Mouse (Mus musculus) c-Kit-positive CD71-negative TER-119-negative erythroid progenitor cells, embryonic 14.5 days (primary cell): ENCODE results near the gene Tln2.

Source experiments
- DNase-seq: peaks from one replicate; pipeline ENCODE4 v3.0.0-alpha.2; 2013; ENCODE audit warnings: low read depth

The Tln2 gene

DNA sequence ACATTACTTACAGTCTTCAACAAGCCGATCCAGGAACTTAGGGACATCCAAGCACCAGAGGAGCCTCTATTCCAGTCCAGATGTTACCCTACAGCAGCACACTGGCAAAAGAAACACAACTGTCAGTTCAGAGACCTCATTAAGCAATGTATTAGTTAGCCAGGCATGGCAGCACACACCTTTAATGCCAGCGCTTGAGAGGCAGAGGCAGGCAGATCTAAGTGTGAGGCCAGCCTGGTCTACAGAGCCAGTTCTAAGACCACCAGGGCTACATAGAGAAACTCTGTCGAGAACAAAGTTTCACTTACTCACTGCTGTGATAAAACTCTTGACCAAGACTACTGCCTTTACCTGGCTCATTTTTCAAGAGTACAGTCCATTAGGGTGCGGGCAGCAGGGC lies at the start of gene Tln2:
Tln2 (minus strand) TSS at position 101 of the 400 bp plus-strand sequence.
- no peak for DNase-seq

DNA sequence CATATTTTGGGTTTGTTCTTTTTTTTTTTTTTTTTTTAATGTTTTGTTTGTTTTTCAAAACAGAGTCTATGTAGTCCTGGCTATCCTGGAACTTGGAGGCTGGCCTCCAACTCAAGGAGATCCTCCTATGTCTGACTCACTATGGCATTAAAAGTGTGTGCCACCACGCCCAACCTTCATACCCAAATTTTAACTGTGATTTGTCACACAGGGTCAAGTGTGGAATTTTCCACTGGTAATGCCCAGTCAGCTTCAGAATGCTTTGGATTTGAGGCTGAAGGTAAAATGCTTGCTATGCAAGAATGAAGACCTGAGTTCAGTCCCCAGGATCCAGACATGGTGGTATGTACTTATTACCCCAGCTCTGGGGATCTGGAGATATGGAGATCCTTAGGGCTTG lies 49.7 kb upstream of the Tln2 start:
- DNase-seq, result no peak

DNA sequence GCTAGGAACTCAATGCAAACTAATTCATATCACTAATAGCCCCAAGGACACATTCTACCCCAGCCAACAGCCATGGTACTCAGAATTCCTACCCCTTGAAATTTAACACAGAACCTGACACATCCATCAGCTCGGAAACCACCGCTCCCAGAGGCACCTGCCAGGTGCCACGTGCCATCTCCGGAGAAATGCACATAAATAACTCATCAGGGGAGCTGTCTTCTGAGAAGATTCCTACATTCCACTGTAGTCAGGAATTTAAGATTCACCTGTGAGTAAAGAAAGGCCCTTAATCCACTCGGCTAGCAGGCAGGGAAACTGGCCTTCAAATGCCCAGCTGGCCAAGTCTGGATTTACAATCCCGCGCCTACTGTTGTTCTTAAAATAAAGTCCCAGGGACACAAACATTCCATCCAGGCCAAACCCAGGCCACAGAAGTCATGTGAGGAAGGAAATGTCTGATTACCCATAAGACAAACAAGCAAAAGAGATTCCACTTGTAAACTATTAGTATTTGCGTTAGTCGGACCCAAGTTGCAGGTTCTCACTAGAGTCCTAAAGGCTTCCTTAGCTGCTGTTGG lies 48.4 kb upstream of the Tln2 start:
- no peak for DNase-seq

DNA sequence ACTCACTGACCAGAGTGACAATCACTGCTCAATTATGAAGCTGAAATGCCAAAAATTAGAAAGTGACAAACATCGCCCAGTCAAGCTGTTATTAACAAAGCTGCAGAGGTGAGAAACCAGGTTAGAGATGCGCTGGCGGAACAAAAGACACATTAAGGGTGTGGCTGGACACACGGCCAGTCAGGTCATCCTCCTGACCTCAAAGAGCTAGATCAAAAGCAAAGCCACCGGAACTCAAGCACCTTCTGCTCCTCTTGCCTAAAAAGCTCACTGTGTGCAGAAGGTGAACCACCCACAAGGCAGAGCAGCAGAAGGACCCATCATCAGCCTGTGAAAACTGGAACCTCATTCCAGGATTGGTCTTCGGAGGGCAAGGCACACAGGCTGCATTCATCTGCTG lies 47.8 kb upstream of the Tln2 start:
- DNase-seq, result no peak

DNA sequence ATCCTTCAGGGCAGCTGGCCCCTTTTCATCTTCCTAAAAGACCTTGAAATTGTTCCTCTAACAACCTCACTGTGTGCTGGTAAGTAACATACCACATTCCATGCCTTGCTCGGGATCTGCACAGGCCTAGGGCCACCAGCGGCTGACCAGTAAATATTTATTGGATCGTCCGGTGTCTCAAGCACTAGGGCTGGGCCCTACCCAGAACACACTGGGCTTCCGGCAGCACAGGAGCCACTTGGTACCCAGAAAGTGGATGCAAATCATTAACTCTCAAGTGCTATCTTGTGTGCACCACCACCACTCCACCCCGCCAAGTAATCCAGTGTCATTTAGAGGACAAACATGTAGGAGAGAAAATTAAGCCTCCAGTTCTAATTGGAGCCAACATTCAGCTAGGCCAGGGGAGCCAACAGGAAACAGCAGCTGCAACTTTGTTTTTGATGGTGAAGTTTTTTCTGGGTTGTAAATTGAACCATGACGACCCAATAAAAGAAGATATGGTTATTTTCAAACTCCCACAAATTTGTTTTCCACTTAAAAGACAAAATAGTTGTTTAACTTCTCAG lies 46.4 kb upstream of the Tln2 start:
- DNase-seq, result no peak

DNA sequence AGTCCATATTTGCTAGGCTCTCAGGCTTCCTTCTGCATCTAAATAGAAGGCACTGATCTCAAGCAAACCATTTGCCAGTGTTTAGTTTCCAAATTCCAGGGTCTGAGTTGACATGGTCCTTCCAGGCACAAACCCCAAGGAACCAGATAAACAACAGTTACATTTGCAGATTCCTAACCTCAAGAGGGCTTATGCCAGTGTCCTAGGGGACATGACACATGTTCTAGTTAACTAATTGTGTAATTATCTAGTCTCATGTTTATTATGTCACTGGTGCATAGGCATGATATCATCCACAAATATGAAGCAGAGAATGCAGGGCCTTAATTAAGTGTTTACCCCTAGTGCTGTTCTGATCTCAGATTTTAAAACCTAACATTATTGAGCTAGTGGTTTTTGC lies 45.4 kb upstream of the Tln2 start:
- no peak for DNase-seq

DNA sequence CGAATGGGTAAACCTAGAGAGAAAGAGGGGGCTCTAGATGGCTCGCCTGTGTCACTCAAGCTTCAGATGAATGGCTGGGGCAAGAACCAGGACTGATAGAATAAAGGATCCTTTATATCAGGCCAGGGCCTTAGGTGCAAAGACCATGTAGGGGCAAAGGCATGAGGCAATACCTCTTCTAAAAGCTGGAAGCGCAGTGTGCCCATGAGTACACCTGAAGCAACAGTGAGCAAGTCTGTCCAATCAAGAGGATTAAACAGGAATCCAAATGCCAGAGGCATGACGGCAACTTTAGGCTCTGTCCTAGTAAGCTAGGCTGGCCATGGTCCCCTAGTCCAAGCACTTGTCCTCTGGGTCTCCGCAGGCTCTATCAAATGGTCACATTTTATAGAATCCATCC lies 42.8 kb upstream of the Tln2 start:
- no peak for DNase-seq

DNA sequence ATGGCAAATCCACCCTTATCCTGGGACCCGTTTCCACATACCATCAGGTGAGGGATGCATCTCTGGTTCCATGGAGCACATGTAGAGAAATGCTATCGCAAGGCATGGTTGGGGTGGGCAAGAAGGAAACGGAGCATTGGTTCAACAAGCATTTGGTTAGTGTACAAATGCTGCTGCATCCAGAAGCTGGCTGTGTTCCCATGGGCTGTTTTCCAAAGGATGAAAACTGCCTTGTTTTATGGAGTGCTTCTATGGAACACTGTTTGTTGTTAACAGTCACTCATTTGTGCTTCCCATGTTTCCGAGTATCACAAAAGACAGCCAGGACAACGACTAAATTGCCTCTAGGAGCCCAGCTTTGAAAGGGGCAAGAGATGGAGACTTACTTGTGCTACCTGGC lies 35.7 kb upstream of the Tln2 start:
- DNase-seq, result no peak

DNA sequence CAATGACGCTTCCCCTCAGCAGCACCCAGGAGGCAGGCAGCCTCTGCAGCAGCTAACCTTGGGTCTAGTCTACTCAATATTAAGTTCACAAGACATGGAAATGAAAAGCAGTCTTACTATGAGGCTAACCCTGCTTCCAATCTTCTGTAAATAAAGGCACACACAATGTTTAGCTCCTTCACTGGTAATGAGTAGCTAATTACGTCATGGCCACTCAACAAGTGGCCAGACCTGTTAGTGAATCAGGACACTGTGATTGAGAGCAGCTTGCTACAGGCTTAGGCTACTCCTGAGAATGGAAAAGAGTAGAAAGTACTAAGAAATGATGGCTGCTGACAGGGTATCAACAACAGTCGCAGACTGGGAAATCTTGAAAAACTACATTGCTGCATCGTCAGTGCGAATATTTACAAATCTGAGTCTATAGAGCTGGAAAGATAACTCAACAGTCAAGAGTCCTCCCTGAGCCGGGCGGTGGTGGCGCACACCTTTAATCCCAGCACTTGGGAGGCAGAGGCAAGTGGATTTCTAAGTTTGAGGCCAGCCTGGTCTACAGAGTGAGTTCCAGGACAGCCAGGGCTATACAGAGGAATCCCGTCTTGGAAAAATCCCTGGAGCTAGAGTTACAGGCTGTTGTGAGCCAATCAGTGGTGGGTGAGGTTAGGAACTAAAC lies 34.1 kb upstream of the Tln2 start:
- DNase-seq, result no peak

DNA sequence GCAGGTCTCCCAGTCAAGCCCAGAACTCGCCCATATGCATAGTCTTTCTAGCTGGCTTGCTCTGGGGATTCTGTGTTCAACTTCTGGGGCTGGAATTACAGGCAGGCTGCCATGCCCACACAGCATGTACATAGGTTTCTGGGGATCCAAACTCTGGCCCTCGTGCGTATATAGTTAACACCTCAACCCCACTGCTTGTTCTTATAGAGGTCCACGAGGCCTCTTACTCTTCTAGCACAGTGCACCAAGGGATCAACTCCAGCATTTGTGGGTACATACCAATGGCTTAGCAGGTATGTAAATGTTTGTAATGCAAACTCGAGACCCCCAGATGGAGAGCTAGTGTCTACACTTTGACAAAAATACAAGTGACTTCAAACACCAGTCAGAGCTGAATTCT lies 33.2 kb upstream of the Tln2 start:
- no peak for DNase-seq

DNA sequence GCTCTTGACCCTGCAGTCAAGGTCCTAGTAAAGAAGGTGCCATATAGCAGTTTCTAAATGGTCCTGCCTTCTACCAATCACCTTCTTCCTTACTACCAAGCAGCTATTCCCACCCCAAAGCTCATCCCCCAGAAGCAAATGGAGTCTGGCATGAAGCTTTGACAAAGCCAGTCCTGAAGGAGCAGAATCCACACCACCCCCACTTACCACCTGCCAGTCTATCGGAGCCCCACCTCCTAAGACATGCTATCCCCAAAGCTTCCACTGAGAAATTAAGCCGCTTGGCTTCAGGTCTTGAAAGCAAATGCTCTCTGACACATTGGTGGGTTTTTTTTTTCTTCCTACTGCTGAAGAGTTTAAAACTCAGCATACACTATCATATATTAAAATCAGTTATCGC lies 27.6 kb upstream of the Tln2 start:
- no peak for DNase-seq

DNA sequence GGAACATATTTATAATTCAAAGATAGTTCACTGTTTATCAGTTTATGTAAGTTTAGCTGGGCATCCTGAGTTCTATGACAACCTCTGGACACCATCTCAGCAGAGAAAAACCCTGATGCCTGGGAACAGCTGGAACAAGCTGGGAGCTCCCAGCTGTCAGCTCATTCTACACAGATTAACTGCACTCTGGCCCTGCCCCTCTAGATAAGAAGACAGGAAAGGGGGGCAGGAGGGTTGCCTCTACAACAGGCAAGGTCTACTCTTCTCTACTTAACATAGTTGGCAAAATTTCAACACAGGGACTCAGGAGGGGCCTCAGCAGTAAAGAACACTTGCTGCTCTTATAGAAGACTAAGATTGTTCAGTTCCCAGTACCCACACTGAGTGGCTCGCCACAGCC lies 27.0 kb upstream of the Tln2 start:
- DNase-seq, result no peak

DNA sequence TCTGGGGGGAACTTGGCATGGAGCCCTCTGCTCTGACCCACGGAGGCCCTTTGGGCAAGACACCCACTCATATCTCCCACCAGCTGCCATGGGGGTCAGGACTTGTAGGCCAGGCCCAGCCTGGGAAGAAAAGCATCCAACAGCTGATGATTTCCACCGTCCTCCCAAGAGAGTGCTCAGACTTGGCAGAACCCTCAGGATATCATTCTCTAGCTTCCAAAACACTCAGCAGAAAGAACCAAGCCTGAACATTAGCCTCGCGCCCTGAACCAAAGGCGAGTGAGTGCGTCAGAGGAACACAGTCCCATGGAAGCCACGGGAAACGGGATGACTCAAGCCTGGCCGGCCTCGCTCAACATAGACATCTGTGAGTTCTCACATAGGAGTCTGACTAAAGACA lies 25.4 kb upstream of the Tln2 start:
- no peak for DNase-seq

DNA sequence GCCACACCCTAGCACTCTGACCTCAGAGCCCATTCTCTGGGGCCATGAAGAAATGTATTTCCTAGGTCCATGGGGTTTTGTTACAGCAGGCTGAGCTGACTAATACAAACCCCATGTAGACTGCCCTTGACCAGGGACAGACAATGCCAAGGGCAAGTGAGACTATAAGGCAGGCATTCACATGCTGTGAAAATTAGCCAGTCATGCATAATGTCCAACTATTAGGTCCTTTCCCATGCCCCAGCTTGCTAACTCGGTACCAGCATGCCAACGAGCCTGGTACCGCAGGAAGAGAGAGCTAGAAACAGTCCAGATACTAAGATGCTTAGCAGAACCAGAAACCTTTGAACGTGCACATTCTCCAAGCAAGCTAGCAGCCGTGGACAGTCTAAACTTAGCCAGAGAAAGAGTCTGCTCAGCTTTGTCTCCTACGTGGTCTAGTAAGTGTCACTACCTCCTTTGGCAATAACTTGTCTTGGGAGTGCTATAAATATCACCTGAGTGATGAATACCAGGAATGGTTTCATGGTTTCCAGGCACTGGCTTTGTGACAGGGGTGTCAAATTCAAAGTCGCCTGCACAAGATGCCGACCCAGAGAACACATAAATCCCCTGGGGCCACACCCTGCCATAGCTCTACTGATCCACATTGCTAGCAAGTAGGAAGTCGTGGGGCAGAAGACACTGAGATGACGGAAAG lies 22.2 kb upstream of the Tln2 start:
- no peak for DNase-seq

DNA sequence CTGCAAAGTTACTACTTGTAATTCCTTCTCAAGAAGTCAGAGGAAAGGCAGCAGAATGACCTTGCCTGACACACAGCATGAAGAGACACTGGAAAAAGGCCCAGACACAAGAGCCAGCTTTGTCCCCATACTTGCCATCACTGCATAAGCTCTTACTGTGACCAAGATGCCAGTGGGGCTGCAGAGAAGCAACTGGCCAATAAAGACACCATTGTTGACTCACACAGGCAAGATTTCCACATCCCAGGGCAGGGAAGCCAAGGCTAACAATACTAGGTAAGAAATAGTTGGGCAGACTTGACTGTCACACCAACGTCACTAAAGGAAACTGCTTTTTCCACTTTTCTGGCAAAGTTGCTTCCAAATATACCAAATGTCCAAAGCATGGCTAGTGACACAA lies 20.0 kb upstream of the Tln2 start:
- DNase-seq, result no peak

DNA sequence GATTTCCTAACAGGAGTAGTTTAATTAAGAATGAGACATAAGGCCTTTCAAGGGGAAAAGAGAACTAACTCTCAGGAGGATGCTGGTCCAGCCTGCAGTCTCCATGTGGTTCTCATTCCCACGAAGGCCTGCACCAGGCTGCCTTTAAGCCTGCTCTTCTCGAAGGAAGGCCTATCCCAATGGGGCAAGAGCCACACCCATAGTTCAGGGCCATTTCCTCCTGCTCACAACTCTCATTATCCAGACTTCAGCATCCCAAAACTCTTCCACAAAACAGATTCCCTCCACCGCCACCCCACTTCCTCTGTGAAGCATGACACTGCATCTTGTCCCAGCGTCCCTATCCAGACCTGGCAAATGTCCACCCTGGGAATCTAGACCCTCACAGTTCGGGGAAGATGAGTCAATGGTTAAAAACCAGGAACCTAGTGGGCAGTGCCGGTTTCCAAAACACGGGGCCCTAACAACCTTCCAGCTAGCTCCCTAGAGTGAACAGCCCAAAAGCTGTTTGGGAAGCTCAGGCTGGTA lies 15.3 kb upstream of the Tln2 start:
- no peak for DNase-seq

DNA sequence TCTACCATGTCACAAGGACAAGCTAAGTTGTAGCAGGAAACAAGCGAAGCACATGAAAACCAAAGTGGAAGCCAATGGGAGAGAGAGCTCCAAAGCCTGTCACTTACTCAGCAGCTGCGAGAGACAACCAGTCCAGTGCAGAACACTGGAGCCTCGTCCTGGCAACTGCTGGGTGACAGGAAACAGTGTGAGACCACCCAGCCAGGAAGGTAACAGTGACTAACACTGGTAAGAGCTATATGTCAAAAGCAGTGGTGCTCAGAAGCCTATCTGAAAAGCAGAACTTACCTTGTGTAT lies 14.1 kb upstream of the Tln2 start:
- no peak for DNase-seq

DNA sequence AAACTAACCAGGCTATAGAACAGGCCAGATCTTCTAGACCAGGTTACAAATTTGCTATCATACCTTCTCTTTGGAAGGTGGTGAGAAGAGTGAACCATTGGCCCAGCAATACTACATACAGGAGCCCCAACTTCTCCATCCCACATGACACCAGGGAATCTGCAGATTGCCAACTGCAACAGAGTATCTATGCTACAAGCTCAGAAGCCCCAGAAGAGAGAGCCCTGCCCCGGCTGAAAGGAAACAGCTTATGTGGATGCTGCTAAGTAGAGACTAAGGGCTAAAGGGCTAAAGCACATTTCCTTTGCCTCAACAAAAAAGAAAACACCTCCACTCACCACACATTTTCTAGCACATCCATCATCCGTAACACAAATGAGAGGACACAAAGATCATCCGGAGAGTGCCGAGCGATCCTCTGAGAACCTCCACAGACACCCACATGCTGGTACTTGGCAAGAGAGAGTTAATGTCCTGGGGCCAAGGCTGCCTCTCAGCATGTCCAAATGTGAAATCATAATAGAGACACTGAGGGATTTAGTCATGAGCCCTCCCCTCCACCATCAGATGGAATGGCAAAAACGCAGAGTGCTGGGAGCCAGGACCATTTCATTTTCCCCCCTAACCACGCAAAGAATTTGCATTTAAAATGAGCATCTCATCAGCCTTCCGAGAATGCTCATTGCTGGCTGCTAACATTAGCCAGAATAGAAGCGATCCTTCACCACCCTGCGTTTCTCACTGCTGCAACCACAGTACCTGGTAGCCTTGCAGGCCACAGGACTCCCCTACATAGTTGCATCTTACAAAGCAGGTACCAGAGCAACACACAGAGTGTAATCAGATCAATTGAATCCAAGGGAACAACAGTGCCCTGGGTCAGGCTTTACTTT lies 13.5 kb upstream of the Tln2 start:
- no peak for DNase-seq

DNA sequence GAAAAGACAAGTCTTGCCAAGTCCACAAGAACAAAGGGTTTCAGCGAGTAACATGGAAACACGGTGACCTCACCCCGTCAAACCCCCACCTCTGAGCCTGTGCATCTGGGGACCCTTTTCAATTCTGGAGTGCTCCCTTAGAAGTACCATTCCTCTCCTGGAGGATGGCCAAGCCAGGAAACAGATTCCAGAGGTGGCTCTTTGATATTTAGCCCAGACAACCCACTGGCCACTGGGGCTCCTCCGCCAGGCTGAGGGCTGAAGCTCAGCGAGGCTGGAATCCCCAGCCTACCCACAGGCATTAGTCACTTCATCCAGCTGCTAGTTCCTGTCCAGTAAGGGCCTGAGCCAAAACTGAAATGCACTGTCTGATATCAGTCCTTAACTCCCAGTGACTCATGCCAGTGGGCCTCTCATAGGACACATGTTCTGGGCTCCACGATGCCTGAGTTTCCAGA lies 6.3 kb upstream of the Tln2 start:
- no peak for DNase-seq

DNA sequence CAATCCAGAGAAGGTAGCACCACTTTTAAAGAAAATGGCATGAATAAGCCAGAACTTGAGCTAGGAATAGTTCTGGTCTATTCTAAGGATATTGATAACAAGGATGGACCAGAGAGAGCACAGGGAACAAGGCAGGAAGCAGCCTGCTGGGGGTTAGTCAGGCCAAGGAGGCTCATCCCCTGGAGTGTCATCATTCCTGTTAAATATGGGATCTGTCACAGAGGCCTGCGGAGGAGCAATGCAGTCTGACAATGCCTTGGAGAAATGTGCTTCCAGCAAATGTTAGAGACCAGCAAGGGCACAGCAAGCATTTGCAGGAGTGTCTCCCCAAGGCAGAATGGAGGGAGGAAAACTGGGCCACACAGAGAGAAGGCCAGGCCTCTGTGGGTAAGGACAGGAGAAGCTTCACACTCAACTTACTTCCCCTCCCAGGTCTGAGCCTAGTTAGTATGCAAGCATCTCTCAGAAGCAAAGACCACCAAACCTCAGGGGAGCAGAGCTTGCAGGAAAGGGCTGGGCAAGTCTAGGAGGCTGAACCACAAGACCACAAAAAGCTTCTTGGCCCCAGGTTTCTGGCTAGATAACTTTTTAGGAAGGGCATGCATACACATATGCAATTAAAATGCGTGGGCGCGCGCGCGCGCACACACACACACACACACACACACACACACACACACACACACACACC lies 9.5 kb downstream of the Tln2 start:
- peak; percentile 18 for DNase-seq

DNA sequence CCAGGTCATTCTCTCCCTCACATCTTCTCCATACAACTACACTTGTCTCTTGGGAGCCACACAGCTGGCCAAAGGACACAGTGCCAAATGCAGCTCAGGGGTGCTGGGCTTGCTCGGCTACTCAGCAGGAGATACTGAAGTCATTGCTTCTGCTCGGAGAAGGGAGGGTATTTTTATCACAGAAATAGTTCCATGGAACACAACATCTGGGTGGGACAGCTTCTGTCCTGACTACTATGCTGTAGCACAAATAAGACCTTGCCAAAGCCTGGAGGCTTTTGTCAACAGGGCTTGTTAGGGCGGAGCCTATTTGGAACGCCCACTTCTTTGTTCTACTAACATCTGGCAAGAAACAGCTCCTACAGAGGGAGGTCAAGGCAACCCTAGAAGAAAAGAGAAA lies 10.2 kb downstream of the Tln2 start:
- DNase-seq, result no peak

DNA sequence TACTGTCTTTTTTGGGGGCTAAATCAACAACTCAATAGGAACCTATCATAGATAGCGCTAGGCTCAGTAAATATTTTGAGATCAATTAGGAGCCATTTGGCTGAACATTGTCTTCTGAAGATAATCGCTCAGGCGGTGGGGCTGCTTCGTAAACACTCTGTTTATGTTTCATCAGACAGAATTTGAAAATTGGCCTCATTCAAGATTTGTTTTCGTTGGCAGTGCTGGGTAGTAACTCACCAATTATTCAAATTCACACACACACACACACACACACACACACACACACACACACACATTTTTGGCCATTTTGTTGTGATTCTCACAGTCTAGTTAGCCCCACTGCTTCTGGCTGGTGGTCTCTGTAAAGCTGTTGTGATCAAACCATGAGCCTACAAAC lies 12.9 kb downstream of the Tln2 start:
- no peak for DNase-seq
